Mouse (Mus musculus) cerebellum, adult 2 months (tissue): ENCODE data around the gene Il10rb.

Experiments
- CTCF ChIP-seq: fragments of 200-500 bp; IDR thresholded peaks from 2 replicates; pipeline ENCODE4 v1.5.1; 2011; ENCODE audit warnings: low read depth, mild to moderate bottlenecking, control low read depth, low read length, moderate library complexity, borderline replicate concordance; ENCODE audit not compliant: insufficient read depth
- POLR2A ChIP-seq: fragments of 200-500 bp; IDR thresholded peaks from 2 replicates; pipeline ENCODE4 v1.6.1; 2011; ENCODE audit warnings: low read length, control low read depth, borderline replicate concordance; ENCODE audit not compliant: insufficient read depth

DNA sequence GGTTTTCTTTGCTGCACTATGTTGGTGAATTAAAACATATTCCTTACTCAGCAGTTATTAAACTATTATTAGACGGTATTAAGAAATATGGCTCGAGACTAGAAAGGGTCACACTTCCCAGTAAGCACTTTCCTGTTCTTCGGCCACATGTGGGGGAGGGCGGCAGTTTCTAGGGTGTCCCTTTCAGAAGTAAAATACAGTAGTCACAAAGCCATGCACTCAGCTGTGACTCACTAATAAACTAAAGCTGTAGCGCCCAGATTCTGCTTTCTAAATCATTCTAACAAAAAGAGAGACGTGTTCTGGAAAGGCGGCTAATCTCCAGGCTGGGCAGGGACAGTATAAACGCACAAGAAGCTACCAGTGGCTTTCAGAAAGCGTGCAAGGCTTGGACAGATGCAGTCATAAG lies 55.8 kb downstream of the Il10rb start:
- no peak for TF ChIP-seq POLR2A
- no peak for TF ChIP-seq CTCF
